ENCODE assay signal across 7 mouse cellular contexts in the genomic region with DNA sequence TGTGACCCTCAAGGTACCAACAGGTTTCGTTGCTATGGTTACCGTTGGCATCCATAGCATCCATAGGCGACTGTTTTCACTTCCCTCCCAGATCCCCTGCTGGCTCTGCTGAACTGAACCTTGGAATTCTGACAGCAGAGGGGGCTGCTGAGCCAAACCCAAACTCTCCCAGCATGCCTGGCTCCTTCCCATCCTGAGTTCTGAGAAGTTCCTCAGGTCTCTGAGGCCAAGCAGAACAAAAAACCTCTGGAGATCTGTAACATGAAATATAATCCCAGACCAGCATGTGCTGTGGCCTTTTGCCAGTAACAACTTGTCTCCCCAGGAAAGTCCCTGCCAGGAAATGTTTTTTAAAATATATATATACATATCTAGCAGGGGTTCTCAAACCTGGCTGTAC. TPM values are rescaled to one million over a fixed set of nuclear protein-coding genes. Genes with fewer than 3 reads are reported as not detected.
DNase-seq lines count a peak whose midpoint lies in the region; ATAC-seq and TF ChIP-seq lines count a peak whose summit lies in the region.

No protein-coding gene starts in this region.

- 14% methylated on average over 3 of the region's 3 CpGs for WGBS in spleen, adult 2 months

- TF ChIP-seq POLR2A in spleen, adult 2 months (IDR thresholded peaks at IDR 0.05; ENCODE audit: low read depth, low read length): no peak

- peak overlapping the region; percentile 52 for H3K27ac ChIP-seq in spleen, adult 2 months (ENCODE audit: insufficient read depth, low read length)

- H3K27me3 ChIP-seq in spleen, adult 2 months (ENCODE audit: control insufficient read depth, insufficient read depth, low read length): no peaks in the 10 kb centered on the region

- peak; percentile 58; the same call in 1 of the 2 replicates for ATAC-seq in erythroblast, adult 5-6 weeks (replicated peaks; ENCODE audit: low FRiP score, poor library complexity, severe bottlenecking)

- peak; percentile 64; the same call in 1 of the 2 replicates for TF ChIP-seq CTCF in spleen, adult 2 months (IDR thresholded peaks at IDR 0.05; ENCODE audit: extremely low read depth, insufficient read depth, insufficient read length, insufficient replicate concordance)

- peak; percentile 33 to 34 for DNase-seq in CD8-positive naive resting alpha-beta T cell, adult 2 months (ENCODE audit: low read depth in 2 of 2, low spot score in 2 of 2)
- peak; percentile 80 for DNase-seq in adipocyte (ENCODE audit: low spot score)
- peak; percentile 79 to 82 for DNase-seq in heart, postnatal 36 days
- peak; percentile 48 to 70 for DNase-seq in layer of hippocampus, postnatal 25 days (ENCODE audit: extremely low spot score in 1 of 2, low spot score in 1 of 2)
- DNase-seq in lung, postnatal 14 days: peak; percentile 81
- peak in 1 of 2 experiments; percentile 47 for DNase-seq in spleen, adult 2 months (ENCODE audit: low read depth in 1 of 2, low spot score in 2 of 2)

- peaks cover 9% of the 10 kb centered on the region; the same call in 1 of the 2 replicates for H3K4me1 ChIP-seq in spleen, adult 2 months (ENCODE audit: control insufficient read depth, insufficient read depth, insufficient read length)

- intact Hi-C loops in heart, postnatal 36 days (cut with DNase I): loop anchor here (1.0 kb wide), 1 partner anchor 89 kb away; no protein-coding TSS in a partner anchor

- no peaks in the 10 kb centered on the region for H3K36me3 ChIP-seq in spleen, adult 2 months (ENCODE audit: control insufficient read depth, insufficient read depth, low read length)

- no peak overlapping the region for H3K4me3 ChIP-seq in spleen, adult 2 months (ENCODE audit: extremely low read depth, insufficient read depth, insufficient read length)

RNA-seq across cellular contexts. Expression of a gene that starts 56.1 kb away (rescaled TPM):
- 43.1 and 54.6 TPM in 2 replicates for total RNA-seq in erythroblast, adult 5-6 weeks (2015; ENCODE audit: low replicate concordance)
- total RNA-seq in erythroblast, adult 5-6 weeks (2017; ENCODE audit: low replicate concordance): 37.2 and 42.1 TPM in 2 replicates
- 10 to 100 TPM; 43.2 to 43.7 TPM for total RNA-seq in heart, postnatal 36 days (2021)
- total RNA-seq in layer of hippocampus, postnatal 25 days (2021): 10 to 100 TPM; 51.9 to 56.1 TPM
- 41.1 and 48.3 TPM in 2 replicates for polyA plus RNA-seq in spleen, adult 2 months (2012; rRNA removed)
